Mouse (Mus musculus): ENCODE results near the gene Bckdk. TPM values are rescaled to one million over a fixed set of nuclear protein-coding genes. Genes with fewer than 3 reads are reported as not detected.

The Bckdk gene
- polyA plus RNA-seq (2012; rRNA removed): 24.1 and 27.2 TPM in 2 replicates

DNA sequence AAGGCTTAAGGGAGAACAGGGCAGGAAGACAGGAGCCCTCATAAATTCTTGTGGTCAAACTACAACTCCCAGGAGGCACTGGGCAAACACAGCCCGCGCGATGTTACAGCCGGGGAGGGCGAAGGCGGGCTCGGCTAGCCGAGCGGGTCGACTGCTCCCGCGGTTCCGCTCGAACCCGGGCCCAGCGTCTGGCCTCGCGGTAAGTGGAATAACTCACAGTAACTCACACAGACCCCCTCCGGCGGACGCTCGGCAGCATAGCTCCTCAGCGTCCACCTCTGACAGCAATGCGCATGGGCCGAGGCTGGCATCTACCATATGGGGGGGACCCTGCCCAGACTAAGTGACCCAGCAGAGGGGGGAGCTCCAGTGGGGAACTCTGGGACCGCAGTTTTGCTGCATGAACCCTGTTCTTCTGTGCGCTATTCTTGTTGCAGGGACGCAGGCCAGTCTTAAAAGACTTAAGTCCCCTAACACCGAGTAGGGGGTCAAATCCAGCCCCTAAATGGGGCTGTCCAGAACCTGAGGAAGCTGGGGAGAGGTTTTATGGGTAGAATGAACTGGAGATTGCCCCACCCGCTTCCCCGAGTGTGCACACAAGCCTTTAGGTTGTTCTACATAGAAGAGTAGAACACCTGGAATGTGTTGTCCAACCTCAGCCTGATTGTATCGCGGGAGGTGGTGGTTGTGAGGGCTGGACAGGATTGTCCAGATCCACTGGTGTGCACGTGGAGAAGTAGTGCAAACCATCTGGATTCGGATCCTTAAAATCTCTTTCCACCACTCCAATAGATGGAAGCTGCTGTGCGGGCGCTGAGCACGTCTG lies at the start of gene Bckdk:
Bckdk (plus strand) TSS at position 112 of the 826 bp plus-strand sequence.

DNA sequence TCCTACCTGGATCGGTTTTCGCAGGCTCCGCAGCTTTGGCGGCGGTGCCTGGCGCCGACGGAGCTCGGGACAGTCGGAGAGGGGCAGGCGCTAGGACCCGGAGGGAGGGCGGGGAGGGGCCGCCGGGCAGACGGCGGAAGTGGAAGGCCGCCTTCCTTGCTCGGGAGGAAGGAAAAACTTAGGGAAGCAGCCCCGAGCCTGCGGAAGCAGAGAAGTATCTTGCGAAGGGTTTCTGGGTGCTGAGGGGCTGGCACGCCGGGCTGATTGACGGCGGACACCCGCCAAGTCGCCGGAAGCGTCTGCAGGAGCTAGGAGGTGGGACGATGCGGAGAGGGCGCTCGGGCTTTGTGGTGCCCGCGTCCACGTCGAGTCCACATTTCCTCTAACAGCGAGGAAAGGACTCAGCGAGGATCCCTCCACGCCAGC lies 27.8 kb upstream of the Bckdk start, which contains the start of gene Zfp646:
Zfp646 (plus strand) TSS at position 181 of the 426 bp plus-strand sequence.

DNA sequence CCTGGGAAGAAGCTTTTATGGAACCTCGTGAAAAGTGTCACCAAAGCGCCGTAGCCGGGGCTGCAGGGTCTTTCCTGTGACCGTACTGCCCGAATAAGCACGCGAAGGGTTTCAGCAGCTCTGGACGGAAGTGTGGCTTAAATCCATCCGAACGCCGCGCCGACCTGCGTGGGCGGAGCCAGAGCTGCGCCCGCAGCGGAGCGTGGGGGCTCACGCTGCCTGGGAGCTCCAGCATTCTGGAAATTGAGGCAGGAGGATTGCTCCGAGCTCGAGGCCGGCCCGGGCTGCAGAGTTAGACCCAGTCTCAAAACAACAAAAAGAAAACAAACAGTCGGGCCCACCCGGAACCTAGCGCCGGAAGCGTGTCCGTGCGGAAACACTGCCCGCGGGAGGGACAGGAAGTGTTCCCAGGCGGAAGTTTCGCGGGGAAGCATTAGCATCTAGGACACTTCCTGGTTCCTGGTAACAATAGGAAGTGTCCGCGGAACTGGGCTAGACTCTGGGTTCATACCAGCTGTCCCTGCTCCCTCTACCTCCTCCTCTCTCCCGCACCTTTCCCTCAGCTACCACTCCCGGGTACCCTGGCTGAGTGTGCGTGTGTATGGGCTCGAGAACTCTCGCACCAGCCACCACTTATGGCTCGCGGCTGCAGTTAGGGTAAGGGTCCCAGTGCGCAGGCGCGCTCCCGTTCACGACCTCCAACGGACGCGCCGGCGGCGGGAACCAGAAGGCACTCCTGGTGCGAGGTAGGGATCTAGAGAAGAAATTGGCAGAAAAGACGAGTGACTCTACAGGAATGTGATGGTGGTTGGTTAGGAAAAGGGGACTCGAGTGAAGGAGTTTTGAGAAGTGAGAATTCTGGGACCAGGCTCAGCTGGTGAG lies 27.2 kb upstream of the Bckdk start, which contains the start of gene Zfp668:
Zfp668 (minus strand) TSS at position 362 of the 882 bp plus-strand sequence.

DNA sequence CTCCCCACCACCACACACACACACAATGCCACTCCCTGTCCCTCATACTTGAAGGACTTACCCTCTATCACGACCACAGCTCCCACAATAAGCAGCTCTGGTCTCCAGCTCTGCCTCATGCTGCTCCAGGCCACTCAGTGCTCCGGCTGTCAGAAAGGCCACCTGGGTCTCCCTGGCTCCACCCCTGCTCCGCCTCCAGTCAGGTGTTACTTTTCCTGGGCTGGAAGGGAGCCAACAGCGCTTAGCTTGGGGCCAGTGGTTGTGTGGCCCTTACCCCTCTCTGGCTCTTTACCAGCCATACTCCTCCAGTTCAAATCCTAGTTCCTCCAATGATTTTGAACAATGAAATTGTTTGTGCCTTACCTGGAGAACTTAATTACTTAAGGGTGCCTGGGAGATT lies 13.1 kb upstream of the Bckdk start, which contains the start of gene Prss53:
Prss53 (minus strand) TSS at position 173 of the 400 bp plus-strand sequence.

DNA sequence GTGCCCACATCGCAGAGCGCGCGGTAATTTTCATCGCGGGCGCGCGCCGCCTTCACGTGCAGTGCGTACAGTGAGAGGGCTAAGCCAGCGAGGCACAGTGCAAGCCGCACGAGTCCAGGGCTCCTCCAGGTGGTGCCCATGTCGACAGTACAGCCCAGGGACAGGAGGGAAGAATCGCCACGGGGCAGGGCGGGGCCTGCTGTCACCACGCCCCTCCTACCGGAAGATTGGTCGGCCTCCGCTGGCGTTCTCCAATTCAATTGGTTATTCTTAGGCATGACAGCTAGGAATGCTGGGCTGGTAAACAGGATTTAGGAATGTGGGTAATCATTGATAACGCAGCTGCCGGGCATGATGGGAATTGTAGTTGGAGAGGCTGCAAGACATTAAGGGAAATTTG lies 8.4 kb upstream of the Bckdk start, which contains the start of the genes Gm21974 and Vkorc1:
Gm21974 (minus strand) TSS at position 13 of the 400 bp plus-strand sequence.
Vkorc1 (minus strand) TSS at position 176 of the 400 bp plus-strand sequence.

DNA sequence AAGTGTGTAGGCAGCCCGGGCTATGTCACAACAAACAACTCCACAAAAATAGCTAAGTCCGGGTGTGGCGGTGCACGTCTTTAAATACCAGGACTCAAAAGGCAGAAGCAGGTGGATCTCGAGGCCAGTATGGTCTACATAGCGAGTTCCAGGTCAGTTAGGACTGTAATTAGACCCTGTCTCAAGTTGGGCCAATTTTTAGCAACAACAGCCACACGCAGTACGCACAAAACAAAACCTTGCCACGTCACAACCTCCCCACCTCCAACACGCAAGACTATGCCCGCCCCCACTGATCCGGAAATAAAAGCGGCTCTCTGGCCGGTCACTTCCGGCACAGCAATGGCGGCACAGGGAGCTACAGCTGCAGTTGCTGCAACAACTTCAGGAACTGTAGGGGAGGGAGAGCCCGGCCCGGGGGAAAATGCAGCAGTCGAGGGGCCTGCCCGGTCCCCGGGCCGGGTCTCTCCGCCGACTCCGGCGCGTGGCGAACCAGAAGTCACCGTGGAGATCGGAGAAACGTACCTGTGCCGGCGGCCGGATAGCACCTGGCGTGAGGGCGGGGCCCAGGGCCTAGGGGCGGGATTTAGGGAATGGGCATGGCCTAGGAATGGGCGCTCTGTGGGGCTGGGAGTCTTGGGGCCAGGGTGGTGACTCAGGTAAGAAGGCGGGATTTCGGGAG lies 8.4 kb downstream of the Bckdk start, which contains the start of gene Kat8:
Kat8 (plus strand) TSS at position 327 of the 682 bp plus-strand sequence.

DNA sequence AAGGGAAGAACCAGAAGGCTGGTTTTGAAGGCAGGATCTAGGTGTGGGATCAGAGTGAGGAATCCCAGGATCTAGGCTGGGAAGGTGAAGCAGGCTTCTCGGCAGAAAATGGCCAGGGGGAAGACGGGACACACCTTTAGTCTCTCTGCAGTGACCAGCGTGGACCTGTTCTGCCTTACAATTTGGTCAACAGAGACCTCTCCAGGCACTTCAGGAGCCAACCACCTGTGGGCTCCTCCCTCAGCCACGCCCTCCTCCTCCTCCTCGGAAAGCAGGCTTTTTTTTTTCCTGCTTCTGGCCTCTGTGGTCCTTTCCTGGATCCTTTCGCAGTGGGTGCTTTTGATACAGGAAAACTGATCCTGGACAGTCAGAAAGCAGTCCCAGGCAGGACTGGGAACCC lies 26.0 kb downstream of the Bckdk start, which contains the start of gene Prss8:
Prss8 (minus strand) TSS at position 182 of the 400 bp plus-strand sequence.

DNA sequence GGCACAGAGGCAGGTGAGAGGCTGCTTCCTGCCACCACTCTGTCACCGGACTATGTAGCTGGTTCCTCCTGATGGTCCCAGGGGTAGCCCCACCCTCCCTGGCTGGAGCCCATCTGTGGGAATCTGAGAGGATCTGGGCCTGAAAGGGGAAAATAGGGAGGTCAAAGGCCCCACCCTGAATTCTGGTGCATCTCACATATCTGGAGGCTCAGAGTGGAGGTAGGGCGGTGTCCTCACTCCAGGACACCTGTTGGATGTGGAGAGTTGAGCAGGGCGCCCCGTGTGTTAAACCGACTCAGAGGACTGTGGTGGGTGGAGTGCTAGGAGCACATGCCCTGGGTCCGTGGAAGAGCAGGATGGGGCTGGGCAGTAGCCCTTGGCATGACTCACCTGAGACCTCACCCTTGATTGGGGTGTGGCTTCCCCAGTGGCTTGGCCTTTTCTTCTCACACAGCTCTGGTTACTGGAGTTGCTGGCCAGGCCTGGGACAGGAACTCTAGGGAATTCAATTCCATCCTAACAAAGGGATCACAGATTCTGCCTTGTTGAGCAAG lies 42.7 kb downstream of the Bckdk start, which contains the start of gene Prss36:
Prss36 (minus strand) TSS at position 256 of the 554 bp plus-strand sequence.

Other genes with a start within 250 kb of the Bckdk start
- 12.5 and 12.9 TPM in 2 replicates for gene Bcl7c, start 195.1 kb upstream of the Bckdk start, polyA plus RNA-seq (2012; rRNA removed)
- gene Ctf1, start 191.3 kb upstream of the Bckdk start, polyA plus RNA-seq (2012; rRNA removed): 2.0 and 2.3 TPM in 2 replicates
- not detected in 2 replicates for gene Ctf2, start 171.9 kb upstream of the Bckdk start, polyA plus RNA-seq (2012; rRNA removed)
- gene Fbxl19, start 159.5 kb upstream of the Bckdk start, polyA plus RNA-seq (2012; rRNA removed): 10.2 and 11.0 TPM in 2 replicates
- gene Orai3, start 134.3 kb upstream of the Bckdk start, polyA plus RNA-seq (2012; rRNA removed): 4.6 and 6.9 TPM in 2 replicates
- gene Setd1a, start 127.4 kb upstream of the Bckdk start, polyA plus RNA-seq (2012; rRNA removed): 4.3 and 6.2 TPM in 2 replicates
- gene Gm49388, start 118.5 kb upstream of the Bckdk start, polyA plus RNA-seq (2012; rRNA removed): 0.90 and 1.2 TPM in 2 replicates
- 39.0 and 44.6 TPM in 2 replicates for gene Hsd3b7, start 103.5 kb upstream of the Bckdk start, polyA plus RNA-seq (2012; rRNA removed)
- 36.4 and 37.2 TPM in 2 replicates for gene Stx4a, start 79.8 kb upstream of the Bckdk start, polyA plus RNA-seq (2012; rRNA removed)
- 1.1 TPM in 2 replicates for gene Stx1b, start 79.5 kb upstream of the Bckdk start, polyA plus RNA-seq (2012; rRNA removed)
- gene Zfp646, start 27.9 kb upstream of the Bckdk start, polyA plus RNA-seq (2012; rRNA removed): 6.1 and 7.2 TPM in 2 replicates
- 2.2 and 2.9 TPM in 2 replicates for gene Zfp668, start 27.3 kb upstream of the Bckdk start, polyA plus RNA-seq (2012; rRNA removed)
- gene Prss53, start 13.1 kb upstream of the Bckdk start, polyA plus RNA-seq (2012; rRNA removed): 0.37 and 0.40 TPM in 2 replicates
- not detected in 2 replicates for gene Gm21974, start 8.6 kb upstream of the Bckdk start, polyA plus RNA-seq (2012; rRNA removed)
- 65.8 and 72.2 TPM in 2 replicates for gene Vkorc1, start 8.5 kb upstream of the Bckdk start, polyA plus RNA-seq (2012; rRNA removed)
- 12.5 and 14.2 TPM in 2 replicates for gene Kat8, start 8.4 kb downstream of the Bckdk start, polyA plus RNA-seq (2012; rRNA removed)
- 7.2 and 8.8 TPM in 2 replicates for gene Prss8, start 26.0 kb downstream of the Bckdk start, polyA plus RNA-seq (2012; rRNA removed)
- gene Prss36, start 42.6 kb downstream of the Bckdk start, polyA plus RNA-seq (2012; rRNA removed): 1.6 and 2.2 TPM in 2 replicates
- gene Fus, start 63.4 kb downstream of the Bckdk start, polyA plus RNA-seq (2012; rRNA removed): 279 and 290 TPM in 2 replicates
- 16.5 and 20.1 TPM in 2 replicates for gene Pycard, start 89.8 kb downstream of the Bckdk start, polyA plus RNA-seq (2012; rRNA removed)
- gene Trim72, start 99.9 kb downstream of the Bckdk start, polyA plus RNA-seq (2012; rRNA removed): 0.05 and 0.67 TPM in 2 replicates
- 2.0 and 2.8 TPM in 2 replicates for gene Itgam, start 158.6 kb downstream of the Bckdk start, polyA plus RNA-seq (2012; rRNA removed)
- 0.01 TPM in 1 of 2 replicates, not detected in the other for gene Gm49368, start 158.6 kb downstream of the Bckdk start, polyA plus RNA-seq (2012; rRNA removed)
- gene Itgax, start 225.5 kb downstream of the Bckdk start, polyA plus RNA-seq (2012; rRNA removed): 0.12 TPM in 2 replicates

Data from liver, embryonic 14 days (tissue).